In genomic region chr19:24753617-24754439, GRCm38 (mm10) we compare ENCODE assay signal across 8 mouse cellular contexts.
DNase-seq lines count a peak whose midpoint lies in the region; ATAC-seq lines count a peak whose summit lies in the region.

No protein-coding gene starts in this region.

- WGBS in heart, embryonic 11.5 days (ENCODE audit: insufficient replicate concordance): 51% methylated on average over 14 of the region's 14 CpGs
- WGBS in hindbrain, embryonic 11.5 days: 47% methylated on average over 14 of the region's 14 CpGs

- no peaks in the 10 kb centered on the region for H3K9me3 ChIP-seq in heart, embryonic 11.5 days (replicated peaks; ENCODE audit: control insufficient read depth, low read length)
- no peaks in the 10 kb centered on the region for H3K9me3 ChIP-seq in hindbrain, embryonic 11.5 days (ENCODE audit: control insufficient read depth, low read length)

- H3K4me3 ChIP-seq in heart, embryonic 11.5 days (ENCODE audit: low read depth, low read length): no peak overlapping the region
- H3K4me3 ChIP-seq in hindbrain, embryonic 11.5 days (ENCODE audit: low read depth, low read length): no peak overlapping the region

- peak; percentile 93 for DNase-seq in heart, adult 11 months
- peak; percentile 14 for DNase-seq in embryo, embryonic 10.5 days (ENCODE audit: low spot score)
- peak; percentile 8 for DNase-seq in hindbrain, embryonic 11.5 days (ENCODE audit: low spot score)
- peak; percentile 4 for DNase-seq in lung, postnatal 25 days (ENCODE audit: low spot score)
- DNase-seq in liver: no peak
- no peak for DNase-seq in ovary, postnatal 36 days (ENCODE audit: low spot score)
- no peak for DNase-seq in urinary bladder, postnatal 25 days (ENCODE audit: low spot score)

- H3K4me1 ChIP-seq in heart, embryonic 11.5 days (ENCODE audit: control insufficient read depth, insufficient read depth, low read length): peaks cover 36% of the 10 kb centered on the region
- H3K4me1 ChIP-seq in hindbrain, embryonic 11.5 days (replicated peaks; ENCODE audit: control insufficient read depth, insufficient read depth, low read length): no peaks in the 10 kb centered on the region

- H3K9ac ChIP-seq in heart, embryonic 11.5 days (ENCODE audit: low read depth, low read length): no peak overlapping the region
- no peak overlapping the region for H3K9ac ChIP-seq in hindbrain, embryonic 11.5 days (ENCODE audit: low read depth, low read length)

- H3K27me3 ChIP-seq in heart, embryonic 11.5 days (ENCODE audit: control insufficient read depth, insufficient read depth, low read length): no peaks in the 10 kb centered on the region
- H3K27me3 ChIP-seq in hindbrain, embryonic 11.5 days (ENCODE audit: control insufficient read depth, insufficient read depth, low read length): no peaks in the 10 kb centered on the region

- no peak overlapping the region for H3K27ac ChIP-seq in heart, embryonic 11.5 days (ENCODE audit: low read depth, low read length)
- H3K27ac ChIP-seq in hindbrain, embryonic 11.5 days (ENCODE audit: low read depth, low read length): no peak overlapping the region

- no peak for ATAC-seq in heart, embryonic 11.5 days (replicated peaks; ENCODE audit: insufficient number of reproducible peaks, low FRiP score, low TSS enrichment)
- ATAC-seq in hindbrain, embryonic 11.5 days (ENCODE audit: low FRiP score): no peak

- H3K4me2 ChIP-seq in heart, embryonic 11.5 days: no peak overlapping the region
- H3K4me2 ChIP-seq in hindbrain, embryonic 11.5 days (replicated peaks; ENCODE audit: low read depth, low read length): no peak overlapping the region

- no peaks in the 10 kb centered on the region for H3K36me3 ChIP-seq in heart, embryonic 11.5 days (ENCODE audit: control insufficient read depth, insufficient read depth, low read length)
- H3K36me3 ChIP-seq in hindbrain, embryonic 11.5 days (ENCODE audit: control insufficient read depth, insufficient read depth, low read length): no peaks in the 10 kb centered on the region

Comparison
In these comparisons a context has a peak if more than half of its experiments do, and no peak if none do; other contexts are left out.
1. DNase-seq: peak in heart, adult 11 months (single experiment), embryo, embryonic 10.5 days (single experiment), hindbrain, embryonic 11.5 days (single experiment) and lung, postnatal 25 days (single experiment); none in liver (single experiment), ovary, postnatal 36 days (single experiment) and urinary bladder, postnatal 25 days (single experiment).